Mouse (Mus musculus) erythroblast, adult 5-6 weeks (primary cell): ENCODE results near the gene BC037034. TPM values are rescaled to one million over a fixed set of nuclear protein-coding genes. Genes with fewer than 3 reads are reported as not detected.

Experiments
- ATAC-seq: replicated peaks from 2 replicates; pipeline ENCODE4 v1.8.0; 2016; ENCODE audit warnings: moderate number of reproducible peaks, mild to moderate bottlenecking, moderate TSS enrichment, inconsistent platforms; ENCODE audit not compliant: poor library complexity, low FRiP score, severe bottlenecking
- total RNA-seq, 2 experiments: library from RNA; stranded (forward) in 1 of 2; stranded (reverse) in 1 of 2; fragments of 150-400 nt in 1 of 2; fragments of 200-764, 138-1000 nt in 1 of 2; gene quantifications; 2 replicates each; pipeline versions ENCODE4 v1.2.3 to v1.2.4; 2015 to 2017; ENCODE audit warnings: low replicate concordance in 2 of 2

The BC037034 gene
- total RNA-seq, 2 experiments from 2014 or later = 9.0 to 20.8 TPM

GRCm38 (mm10) chr5:138264207-138264578, 360 bp upstream of the BC037034 start:
- ATAC-seq = peak; percentile 6; the same call in 1 of the 2 replicates

DNA sequence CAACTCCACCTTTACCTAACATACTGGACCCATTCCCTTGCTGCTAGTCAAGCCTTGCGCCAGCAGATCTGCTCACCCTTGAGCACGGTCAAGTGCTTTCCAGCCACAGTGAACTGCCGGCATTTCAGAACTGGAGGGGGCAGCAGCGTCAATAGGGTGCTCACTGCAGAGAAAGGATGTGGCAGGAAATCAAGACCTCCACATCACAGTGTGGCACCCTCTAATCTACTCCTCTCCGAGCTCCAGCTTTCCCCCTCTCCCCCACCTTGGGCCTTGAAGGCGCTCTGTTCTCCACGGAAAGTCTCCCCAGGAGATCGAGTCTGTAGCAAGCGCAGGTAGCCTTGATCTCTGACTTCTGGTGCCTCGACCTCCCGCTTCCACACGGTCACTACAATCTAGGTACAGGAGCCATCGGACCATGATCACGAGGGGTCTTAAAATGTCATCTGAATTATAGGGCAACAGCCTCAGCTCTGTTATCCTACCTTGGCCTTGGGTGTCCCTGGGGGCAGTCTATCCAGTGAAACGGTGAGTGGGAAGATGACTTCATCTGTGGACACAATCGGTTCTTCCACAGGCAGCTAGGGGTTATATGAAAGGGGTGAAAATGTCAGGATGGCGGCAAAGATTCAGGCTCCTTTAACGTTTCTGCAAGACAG, 1.1 kb downstream of the BC037034 start:
- no peak for ATAC-seq

DNA sequence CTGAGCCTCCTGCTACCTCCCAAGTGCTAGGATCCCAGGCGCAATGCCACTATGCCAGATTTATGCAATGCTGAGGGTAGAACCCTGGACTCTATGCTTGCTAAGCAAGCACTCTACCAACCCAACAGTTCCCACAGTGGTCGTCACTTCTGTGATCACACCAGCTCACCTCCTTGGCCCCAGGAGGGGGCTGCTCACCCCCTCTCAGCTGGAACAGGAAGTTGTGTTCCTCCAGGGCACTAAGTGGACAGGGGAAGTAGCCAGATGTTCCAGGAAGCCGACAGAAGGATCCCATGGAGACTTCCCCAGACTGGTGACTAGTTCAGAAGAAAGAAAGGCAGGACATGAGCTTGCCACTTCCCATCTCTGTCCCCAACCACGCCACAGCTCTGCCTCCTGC, 1.8 kb downstream of the BC037034 start:
- ATAC-seq = no peak

DNA sequence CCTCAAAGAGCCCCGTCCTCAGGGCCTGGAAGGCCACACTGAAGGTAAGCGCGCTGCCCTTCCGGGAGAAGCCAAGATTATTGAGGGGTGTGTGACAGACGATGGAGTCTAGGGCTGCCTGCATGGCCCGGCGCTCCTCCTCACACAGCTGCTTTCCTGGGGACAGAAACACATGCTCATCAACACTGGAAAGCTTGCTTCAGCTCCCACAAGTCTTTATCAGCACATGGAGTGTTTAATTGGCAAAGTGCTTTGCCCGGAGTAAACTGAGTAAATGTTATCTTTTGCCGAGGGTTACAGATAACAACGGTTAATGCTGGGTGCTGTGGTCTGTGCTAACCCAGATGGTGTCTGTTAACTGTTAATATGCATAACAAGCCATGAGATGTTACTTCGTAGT, 3.0 kb downstream of the BC037034 start:
- no peak for ATAC-seq

DNA sequence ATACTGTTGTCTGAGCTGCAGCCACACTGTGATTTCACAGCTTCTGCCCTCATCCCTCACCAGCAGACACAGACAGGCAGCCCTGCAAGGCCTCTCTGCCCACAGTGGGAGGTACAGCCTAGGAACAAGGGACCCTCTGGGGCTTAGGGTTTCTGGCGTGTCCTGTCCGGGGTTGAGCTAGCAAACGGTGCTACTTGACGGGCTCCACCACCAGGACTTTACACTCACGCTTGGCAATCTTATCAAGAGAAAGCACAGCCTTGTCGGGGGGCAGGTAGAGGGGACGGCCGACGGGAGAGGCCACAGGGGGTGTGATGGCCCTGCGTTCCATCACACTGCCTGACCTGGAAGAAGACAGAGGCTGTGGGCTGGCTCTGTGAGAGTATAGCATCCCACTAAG, 3.8 kb downstream of the BC037034 start:
- no peak for ATAC-seq

GRCm38 (mm10) chr5:138258993-138259392, 4.8 kb downstream of the BC037034 start:
- no peak for ATAC-seq

- no peak for ATAC-seq
Measured at GRCm38 (mm10) chr5:138258542-138258941, 5.3 kb downstream of the BC037034 start.

GRCm38 (mm10) chr5:138258078-138258477, 5.8 kb downstream of the BC037034 start:
- ATAC-seq = no peak

DNA sequence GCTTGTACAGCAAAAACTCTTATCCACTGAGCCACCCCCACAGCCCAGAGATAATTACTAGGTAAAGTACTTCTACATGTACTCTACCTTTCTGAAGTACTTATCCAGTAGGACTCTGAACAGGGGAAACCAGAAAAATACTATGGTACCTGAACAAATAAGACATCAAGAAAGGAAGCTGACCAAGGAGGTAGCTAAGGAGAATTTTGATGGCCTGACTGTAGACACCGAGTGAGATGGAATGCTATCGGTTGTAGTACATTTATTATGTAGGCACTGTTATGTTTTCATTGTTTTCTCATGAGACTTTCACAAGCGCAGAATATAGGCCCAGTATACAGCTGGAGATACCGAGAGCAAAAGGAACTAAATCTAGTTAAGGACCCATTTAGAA, 6.3 kb downstream of the BC037034 start:
- ATAC-seq = no peak

DNA sequence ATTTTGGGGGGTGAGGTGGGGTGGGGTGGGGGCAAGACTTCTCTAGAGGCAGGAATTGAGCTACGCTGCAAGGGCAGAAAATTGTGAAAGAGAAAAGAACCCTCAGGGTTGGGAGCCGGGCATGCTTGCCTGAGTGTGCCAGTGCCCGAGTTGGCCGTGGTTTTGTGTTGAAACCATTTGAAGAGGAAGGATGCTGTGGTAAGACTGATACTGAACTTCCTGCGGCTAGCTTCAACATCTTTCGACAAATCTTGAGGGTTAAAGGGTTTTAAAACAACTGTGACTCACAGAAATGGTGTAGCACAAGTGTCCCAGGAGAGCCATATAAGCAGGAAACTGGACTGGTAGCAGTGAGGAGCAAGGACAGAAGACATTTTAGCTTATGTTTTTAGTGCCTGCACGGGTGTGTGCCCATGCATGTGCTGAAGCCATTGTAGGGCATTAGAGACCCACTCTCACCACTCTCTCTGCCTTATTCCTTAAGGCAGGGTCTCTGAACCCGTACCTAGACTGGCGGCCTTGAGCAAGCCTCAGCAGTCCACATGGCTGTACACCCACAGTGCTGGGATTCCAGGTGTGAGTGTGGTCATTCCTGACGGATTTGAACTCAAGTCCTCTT, 6.8 kb downstream of the BC037034 start:
- no peak for ATAC-seq

DNA sequence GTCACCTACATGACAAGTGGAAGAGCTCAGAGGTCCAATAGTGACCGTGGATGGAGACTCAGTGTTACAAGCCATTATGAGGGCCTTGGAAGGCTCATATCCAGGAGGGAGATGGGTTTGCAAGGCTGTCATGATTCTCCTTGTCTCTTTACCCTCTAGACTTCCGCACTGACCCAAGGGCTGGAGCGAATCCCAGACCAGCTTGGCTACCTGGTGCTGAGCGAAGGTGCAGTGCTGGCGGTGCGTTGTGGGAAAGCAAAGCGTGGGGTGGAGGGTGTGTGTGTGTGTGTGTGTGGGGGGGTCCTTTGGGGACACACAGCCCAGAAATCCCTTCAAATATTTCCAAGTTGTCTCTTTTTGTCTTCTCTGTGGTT, 7.8 kb downstream of the BC037034 start:
- ATAC-seq = no peak; the same call in 1 of the 2 replicates

GRCm38 (mm10) chr5:138255353-138256093, 8.3 kb downstream of the BC037034 start, which contains the start of gene Lamtor4:
Lamtor4 (plus strand) TSS chr5:138255482.
- peak; percentile 98 for ATAC-seq

GRCm38 (mm10) chr5:138253061-138253460, 10.8 kb downstream of the BC037034 start:
- no peak for ATAC-seq

DNA sequence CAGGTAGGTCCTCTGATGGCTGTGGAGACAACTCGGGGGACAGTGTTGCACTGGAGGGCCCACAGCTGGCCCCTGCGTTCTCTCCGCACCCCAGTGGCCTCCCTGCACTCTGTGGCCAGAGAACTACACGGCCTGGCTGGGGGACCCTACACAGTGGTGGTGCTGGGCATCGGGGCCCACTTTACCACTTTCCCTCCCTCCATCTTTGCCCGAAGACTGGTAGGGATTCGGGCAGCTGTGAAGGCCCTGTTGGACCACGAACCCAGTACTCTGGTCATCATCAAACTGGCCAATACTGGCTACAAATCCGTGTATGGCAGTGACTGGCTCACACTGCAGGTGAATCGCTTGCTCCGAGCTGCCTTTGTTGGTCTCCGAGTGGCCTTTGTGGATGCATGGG, 12.7 kb downstream of the BC037034 start:
- no peak for ATAC-seq

GRCm38 (mm10) chr5:138241511-138241910, 22.3 kb downstream of the BC037034 start:
- ATAC-seq = no peak

- ATAC-seq = no peak
Measured at GRCm38 (mm10) chr5:138234224-138234623, 29.6 kb downstream of the BC037034 start.

- ATAC-seq = no peak
Measured at GRCm38 (mm10) chr5:138233778-138234177, 30.1 kb downstream of the BC037034 start.

- ATAC-seq = no peak
Measured at GRCm38 (mm10) chr5:138229511-138229910, 34.3 kb downstream of the BC037034 start.

- ATAC-seq = peak; percentile 65; the same call in 1 of the 2 replicates
Measured at GRCm38 (mm10) chr5:138228026-138228425, 35.8 kb downstream of the BC037034 start.

- no peak for ATAC-seq
Measured at GRCm38 (mm10) chr5:138227367-138227766, 36.5 kb downstream of the BC037034 start.

- no peak for ATAC-seq
Measured at GRCm38 (mm10) chr5:138226491-138226890, 37.3 kb downstream of the BC037034 start.
